Mouse (Mus musculus) MEL (cell line): ENCODE results near the gene Flcn. TPM values are rescaled to one million over a fixed set of nuclear protein-coding genes. Genes with fewer than 3 reads are reported as not detected.

Experiments
- polyA plus RNA-seq, 2 experiments: library from polyadenylated mRNA; stranded (reverse) in 1 of 2; unstranded in 1 of 2; fragments of >175 nt in 1 of 2; fragments of >200 nt in 1 of 2; gene quantifications; 2 replicates each; pipeline versions ENCODE4 v1.2.1 to v1.2.4; 2012; ENCODE audit warnings: low replicate concordance in 2 of 2, low read depth in 1 of 2; ENCODE audit not compliant: insufficient read length in 2 of 2, insufficient read depth in 1 of 2, missing spikeins in 1 of 2
- total RNA-seq: library from RNA; depleted of rRNA; stranded (reverse); fragments of 300-350 nt; gene quantifications from 2 replicates; pipeline ENCODE4 v1.2.3, GENCODE M21; 2012; rRNA removed

The Flcn gene
- total and polyA plus RNA-seq, 3 experiments = 33.7 to 36.1 TPM; not detected in 1

Other genes starting within 250 kb of the Flcn start
- not detected in 2 replicates for gene Olfr222, start 233.8 kb downstream of the Flcn start, total RNA-seq
- gene Olfr222, start 233.8 kb downstream of the Flcn start, polyA plus RNA-seq = not detected
- gene Olfr223, start 216.7 kb downstream of the Flcn start, total RNA-seq = not detected in 2 replicates
- gene Olfr223, start 216.7 kb downstream of the Flcn start, polyA plus RNA-seq = not detected
- 131 and 142 TPM in 2 replicates for gene Mprip, start 148.7 kb downstream of the Flcn start, total RNA-seq
- 100 to 1,000 TPM; 103 to 174 TPM for gene Mprip, start 148.7 kb downstream of the Flcn start, polyA plus RNA-seq
- gene Pld6, start 22.4 kb downstream of the Flcn start, total RNA-seq = 2.0 and 3.1 TPM in 2 replicates
- gene Pld6, start 22.4 kb downstream of the Flcn start, polyA plus RNA-seq = 1 to 10 TPM in 1 of 2 experiments, not detected in 1; 5.5 TPM
- gene Nt5m, start 29.4 kb upstream of the Flcn start, total RNA-seq = 22.2 and 26.6 TPM in 2 replicates
- 10 to 100 TPM in 1 of 2 experiments, not detected in 1; 29.1 TPM for gene Nt5m, start 29.4 kb upstream of the Flcn start, polyA plus RNA-seq
- gene Cops3, start 29.8 kb upstream of the Flcn start, total RNA-seq = 180 and 181 TPM in 2 replicates
- 100 to 1,000 TPM in 1 of 2 experiments, not detected in 1; 198 TPM for gene Cops3, start 29.8 kb upstream of the Flcn start, polyA plus RNA-seq
- 43.8 and 46.8 TPM in 2 replicates for gene Med9, start 138.2 kb upstream of the Flcn start, total RNA-seq
- gene Med9, start 138.2 kb upstream of the Flcn start, polyA plus RNA-seq = 10 to 100 TPM in 1 of 2 experiments, not detected in 1; 48.4 TPM
- gene Rasd1, start 154.9 kb upstream of the Flcn start, total RNA-seq = not detected in 2 replicates
- gene Rasd1, start 154.9 kb upstream of the Flcn start, polyA plus RNA-seq = under 1 TPM in 1 of 2 experiments, not detected in 1; 0.06 TPM
- gene Pemt, start 236.5 kb upstream of the Flcn start, total RNA-seq = 20.0 and 27.9 TPM in 2 replicates
- 10 to 100 TPM in 1 of 2 experiments, not detected in 1; 26.1 TPM for gene Pemt, start 236.5 kb upstream of the Flcn start, polyA plus RNA-seq